Mouse (Mus musculus) embryonic facial prominence, embryonic 10.5 days (tissue): Measurements from ENCODE around the gene Nr3c2. TPM values are rescaled to one million over a fixed set of nuclear protein-coding genes. Genes with fewer than 3 reads are reported as not detected.
A peak's percentile ranks its signal among the peaks of the same experiment; 100 is the strongest.

Experiments
- DNase-seq: peaks from one replicate; pipeline ENCODE4 v3.0.0-alpha.2; 2017; ENCODE audit warnings: low spot score
- H3K27ac ChIP-seq: fragments of 300-500 bp; sonication (generic); replicated peaks from 2 replicates; pipeline ENCODE4 v1.5.1; 2016; ENCODE audit warnings: mild to moderate bottlenecking
- H3K27me3 ChIP-seq: fragments of 300-500 bp; sonication (generic); replicated peaks from 2 replicates; pipeline ENCODE4 v1.6.1; 2016; ENCODE audit warnings: low read depth, mild to moderate bottlenecking; ENCODE audit not compliant: poor library complexity, severe bottlenecking
- H3K36me3 ChIP-seq: fragments of 300-500 bp; sonication (generic); replicated peaks from 2 replicates; pipeline ENCODE4 v1.6.1; 2016; ENCODE audit warnings: mild to moderate bottlenecking, moderate library complexity
- H3K4me1 ChIP-seq: fragments of 300-500 bp; sonication (generic); 2 replicates; pipeline ENCODE4 v1.6.1; 2016
- H3K4me3 ChIP-seq: fragments of 300-500 bp; sonication (generic); 2 replicates; pipeline ENCODE4 v1.5.1; 2016; ENCODE audit warnings: mild to moderate bottlenecking, moderate library complexity
- H3K9me3 ChIP-seq: fragments of 300-500 bp; sonication (generic); 2 replicates; pipeline ENCODE4 v1.6.1; 2016; ENCODE audit warnings: mild to moderate bottlenecking
- WGBS: fragments of 180-500 bp; shearing (Covaris S2); methylation state at CpG from one replicate; pipeline ENCODE4 v1.1.7; 2016; 5-methylcytosine and 5-hydroxymethylcytosine counted together
- polyA plus RNA-seq: library from polyadenylated mRNA; unstranded; fragments of >200 nt; fragmentation: Nextera tagmentation; extraction: Ambion mirVana; gene quantifications from 2 replicates; pipeline ENCODE4 v1.2.1, GENCODE M21; 2016

The Nr3c2 gene
- polyA plus RNA-seq, 1 experiment from 2014 or later = 0.15 TPM

DNA sequence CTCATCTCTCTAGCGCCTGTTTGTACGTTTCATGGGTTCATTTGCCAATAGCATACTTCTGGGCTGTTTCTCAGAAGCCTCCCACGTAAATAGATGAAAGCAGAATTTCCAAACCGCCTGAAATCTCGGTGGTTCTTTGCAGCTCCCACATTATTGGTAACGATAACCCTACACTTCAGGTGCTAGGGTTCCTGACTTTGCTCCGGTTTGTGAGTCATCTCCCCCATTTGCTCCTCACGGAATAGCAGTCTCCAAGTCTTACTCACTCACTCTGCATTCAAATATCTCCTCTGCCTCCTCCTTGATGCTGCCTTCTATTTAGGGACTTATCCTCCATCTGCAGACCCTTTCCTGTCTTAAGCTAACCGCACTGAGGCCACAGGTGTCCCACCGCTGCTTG lies 215.5 kb downstream of the Nr3c2 start:
- H3K27ac ChIP-seq = no peak overlapping the region
- H3K27me3 ChIP-seq = no peaks in the 10 kb centered on the region
- H3K9me3 ChIP-seq = no peaks in the 10 kb centered on the region
- H3K4me3 ChIP-seq = no peak overlapping the region
- no peaks in the 10 kb centered on the region for H3K4me1 ChIP-seq
- DNase-seq = no peak
- H3K36me3 ChIP-seq = no peaks in the 10 kb centered on the region
- WGBS = 88% methylated on average over 10 of the region's 10 CpGs

DNA sequence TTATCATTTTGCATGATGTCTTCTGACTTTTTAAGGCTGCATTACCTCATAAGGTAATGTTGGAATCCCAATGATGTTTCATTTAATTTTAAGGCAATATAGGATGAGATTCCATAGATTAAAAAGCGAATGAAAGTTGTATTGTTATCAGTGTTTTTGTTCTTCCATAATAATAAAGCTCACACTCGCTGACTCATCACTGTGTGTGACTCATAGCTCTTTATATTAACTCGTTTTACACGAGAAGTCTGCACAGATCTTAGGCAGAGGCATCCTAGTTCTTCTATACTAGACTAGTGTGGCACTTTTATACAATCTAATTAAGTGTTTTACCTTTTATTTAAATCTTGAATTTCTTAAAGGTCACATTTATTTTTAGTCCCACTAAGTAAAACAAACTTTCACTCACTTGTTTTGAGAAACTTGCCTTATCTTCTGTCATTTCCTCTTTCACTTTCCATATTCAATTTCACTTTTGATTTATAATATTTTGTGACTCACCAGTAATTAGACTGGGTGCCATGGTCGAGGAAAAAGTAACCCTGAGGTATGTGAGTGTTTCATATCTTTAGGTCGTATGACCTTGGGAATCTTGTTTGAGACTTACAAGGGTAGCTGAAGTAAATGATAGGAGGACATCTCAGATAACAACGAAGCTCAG lies 217.3 kb downstream of the Nr3c2 start:
- Histone ChIP-seq H3K4me1 (peaks cover 7% of the 10 kb centered on the region; the same call in 1 of the 2 replicates), H3K27ac (no peak overlapping the region), H3K9me3 (no peaks in the 10 kb centered on the region), H3K36me3 (no peaks in the 10 kb centered on the region), H3K27me3 (no peaks in the 10 kb centered on the region), H3K4me3 (no peak overlapping the region)
- WGBS = 85% methylated on average over 7 of the region's 7 CpGs
- DNase-seq = no peak

DNA sequence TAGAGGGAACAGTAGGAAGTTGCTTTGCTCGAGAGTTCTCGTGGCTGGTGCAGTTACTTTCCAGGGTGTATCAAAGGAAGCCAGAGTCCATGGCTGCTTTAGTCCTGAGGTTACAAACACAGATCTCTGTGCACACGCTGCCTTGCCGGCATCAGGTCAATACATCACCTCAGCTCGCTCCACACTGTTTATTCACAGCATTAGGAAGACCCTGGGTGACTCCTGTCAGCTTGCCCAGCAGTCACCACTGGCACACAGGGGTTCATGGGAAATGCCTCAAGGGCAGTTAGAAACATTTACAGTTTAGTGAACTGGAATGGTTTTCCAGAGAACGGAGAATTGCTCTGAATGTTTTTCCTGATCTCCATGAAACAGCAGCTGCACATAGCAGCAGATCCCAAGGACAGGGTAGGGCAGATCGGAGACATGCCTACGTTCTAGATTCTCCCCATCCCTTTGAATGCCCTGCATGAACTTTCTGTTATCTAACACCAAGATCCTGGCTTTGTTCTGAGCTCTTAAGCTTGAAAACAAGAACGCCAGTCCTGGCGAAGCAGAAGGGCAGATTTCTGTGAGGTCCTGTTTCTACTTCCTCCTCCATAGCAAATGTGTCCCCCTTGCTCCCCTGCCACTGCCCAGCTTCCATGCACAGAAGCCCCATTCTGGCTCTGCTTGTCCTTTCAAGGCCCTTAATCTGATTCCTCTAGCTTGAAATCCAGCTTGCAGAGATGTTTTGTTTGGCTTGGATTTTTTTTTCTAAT lies 221.7 kb downstream of the Nr3c2 start:
- Histone ChIP-seq H3K4me3 (no peak overlapping the region), H3K9me3 (no peaks in the 10 kb centered on the region), H3K27me3 (no peaks in the 10 kb centered on the region), H3K27ac (no peak overlapping the region), H3K36me3 (no peaks in the 10 kb centered on the region), H3K4me1 (peaks cover 8% of the 10 kb centered on the region; the same call in 1 of the 2 replicates)
- WGBS = 67% methylated on average over 10 of the region's 10 CpGs
- no peak for DNase-seq

DNA sequence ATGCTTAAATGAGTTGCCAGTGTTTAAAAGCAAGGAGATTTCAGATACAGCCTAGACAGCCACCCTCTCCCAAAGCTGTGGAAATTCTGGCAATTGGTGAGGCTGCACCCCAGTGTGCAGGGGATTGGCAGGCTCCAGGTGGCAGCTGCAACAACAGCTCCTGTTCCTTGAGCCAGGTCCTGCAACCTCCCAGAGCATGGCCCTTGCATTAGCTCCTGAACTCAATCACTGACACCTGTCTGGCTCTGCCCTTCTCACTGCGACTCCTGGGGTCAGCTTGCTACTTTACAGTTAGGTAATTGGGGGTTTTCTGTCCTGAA lies 222.3 kb downstream of the Nr3c2 start:
- no peak for DNase-seq

DNA sequence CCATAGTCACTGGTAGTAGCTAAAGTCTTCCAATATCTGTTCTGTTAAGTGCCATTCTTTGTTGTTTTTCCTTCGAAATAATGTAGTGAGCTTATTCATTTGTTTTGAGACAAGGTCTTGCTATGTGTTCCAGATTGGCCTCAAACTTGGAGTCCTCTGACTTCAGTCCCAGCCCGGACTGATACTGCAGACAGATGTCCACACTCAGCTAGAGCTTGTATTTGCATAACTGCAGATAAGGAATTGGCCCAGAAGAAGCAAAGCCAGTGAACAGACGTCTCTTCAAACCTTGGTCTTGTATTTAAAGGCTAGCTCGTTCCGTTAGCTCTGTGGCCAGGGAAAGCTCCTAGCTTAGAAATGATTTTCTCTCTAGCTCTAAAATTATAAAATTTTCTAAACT lies 223.1 kb downstream of the Nr3c2 start:
- DNase-seq = no peak
- Histone ChIP-seq H3K36me3 (no peaks in the 10 kb centered on the region), H3K27ac (no peak overlapping the region), H3K9me3 (no peaks in the 10 kb centered on the region), H3K4me3 (no peak overlapping the region), H3K4me1 (peaks cover 8% of the 10 kb centered on the region; the same call in 1 of the 2 replicates), H3K27me3 (no peaks in the 10 kb centered on the region)
- WGBS = 85% methylated on average over 5 of the region's 5 CpGs

More for the DNA sequence above, 222.3 kb downstream of the Nr3c2 start:
- Histone ChIP-seq H3K27ac (no peak overlapping the region), H3K27me3 (no peaks in the 10 kb centered on the region), H3K4me1 (peaks cover 8% of the 10 kb centered on the region; the same call in 1 of the 2 replicates), H3K36me3 (no peaks in the 10 kb centered on the region), H3K4me3 (no peak overlapping the region), H3K9me3 (no peaks in the 10 kb centered on the region)
- 43% methylated on average over 1 of the region's 1 CpGs for WGBS

DNA sequence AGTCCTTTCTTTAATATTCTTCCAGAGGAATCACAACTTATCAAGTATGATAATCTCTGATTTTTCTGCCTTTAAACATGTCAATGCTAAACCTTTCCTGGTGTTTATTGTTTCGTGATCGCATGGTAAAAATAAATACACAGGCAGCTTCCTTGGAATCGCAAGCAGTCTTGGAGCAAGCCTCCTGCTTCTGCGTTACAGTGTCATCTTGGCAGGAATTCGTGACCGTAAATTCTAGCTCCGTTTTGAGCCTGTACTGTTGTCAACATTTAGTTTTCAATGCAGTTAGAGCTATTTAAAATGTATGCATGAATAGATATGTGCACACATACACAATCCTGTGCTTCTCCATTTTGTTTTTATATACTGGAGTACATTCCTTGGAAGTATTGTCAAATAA lies 226.5 kb downstream of the Nr3c2 start:
- WGBS = 93% methylated on average over 7 of the region's 7 CpGs
- no peak for DNase-seq

DNA sequence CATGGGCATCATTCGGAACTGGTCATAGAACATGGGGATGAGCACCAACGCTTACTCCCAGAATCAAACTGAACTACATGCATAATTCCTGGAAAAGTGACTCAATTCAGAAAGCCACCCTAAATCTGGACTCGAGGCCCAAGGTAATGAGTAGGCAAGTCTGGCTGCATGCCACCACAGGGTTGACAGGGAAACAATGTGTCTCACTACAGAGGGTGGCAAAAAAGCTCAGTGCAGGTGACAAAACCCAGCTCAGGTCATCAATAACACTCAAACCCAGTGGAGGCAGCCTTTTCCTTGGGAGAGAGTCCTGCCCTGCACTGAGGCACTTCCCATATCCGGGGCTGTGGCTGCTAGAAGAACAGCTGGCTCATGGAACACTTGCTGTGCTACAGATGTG lies 228.8 kb downstream of the Nr3c2 start:
- peaks cover 4% of the 10 kb centered on the region; the same call in 1 of the 2 replicates for H3K4me1 ChIP-seq
- WGBS = 87% methylated on average over 4 of the region's 4 CpGs
- H3K27me3 ChIP-seq = no peaks in the 10 kb centered on the region
- no peak overlapping the region for H3K4me3 ChIP-seq
- no peaks in the 10 kb centered on the region for H3K9me3 ChIP-seq
- H3K27ac ChIP-seq = no peak overlapping the region
- DNase-seq = no peak
- H3K36me3 ChIP-seq = no peaks in the 10 kb centered on the region

More for the DNA sequence above, 226.5 kb downstream of the Nr3c2 start:
- Histone ChIP-seq H3K36me3 (no peaks in the 10 kb centered on the region), H3K9me3 (no peaks in the 10 kb centered on the region), H3K4me3 (no peak overlapping the region), H3K27ac (no peak overlapping the region), H3K4me1 (peaks cover 7% of the 10 kb centered on the region; the same call in 1 of the 2 replicates), H3K27me3 (no peaks in the 10 kb centered on the region)

DNA sequence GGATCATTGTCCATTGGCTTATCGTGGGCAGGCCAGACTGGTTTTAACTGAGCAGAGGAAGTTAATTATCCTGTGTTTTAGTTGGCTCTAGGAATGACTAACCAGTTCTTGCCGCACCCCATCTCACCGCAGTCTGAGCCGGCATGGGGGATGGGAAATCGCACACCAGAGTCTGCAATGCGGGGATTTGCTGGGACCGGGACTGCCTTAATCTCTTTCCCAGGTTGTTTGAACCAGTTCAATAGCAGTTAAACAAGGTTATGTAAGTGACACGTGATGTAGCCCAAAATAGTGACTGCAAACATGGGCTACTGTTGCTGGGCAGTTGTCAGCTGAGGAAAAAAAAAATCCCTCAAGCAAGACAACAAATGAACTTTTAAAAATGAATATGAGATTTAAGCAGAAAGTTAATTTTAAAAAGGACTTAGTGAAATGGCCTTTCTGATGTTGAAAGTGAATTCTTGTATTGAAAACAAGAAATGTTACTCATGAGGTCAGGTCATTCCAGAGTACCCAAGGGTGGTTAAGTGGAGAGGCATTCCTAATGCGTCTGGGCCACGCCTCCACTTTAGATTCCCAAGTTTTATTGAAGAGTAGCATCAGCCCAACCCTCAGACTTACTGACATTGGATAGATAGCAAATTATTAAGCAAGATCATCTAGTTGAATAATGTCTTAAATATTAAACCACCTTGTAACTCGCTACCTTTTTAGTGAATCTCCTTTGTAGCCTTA lies 233.8 kb downstream of the Nr3c2 start:
- no peaks in the 10 kb centered on the region for H3K36me3 ChIP-seq
- H3K27ac ChIP-seq = no peak overlapping the region
- H3K4me3 ChIP-seq = no peak overlapping the region
- peaks cover 8% of the 10 kb centered on the region for H3K4me1 ChIP-seq
- DNase-seq = peak; percentile 51
- H3K27me3 ChIP-seq = no peaks in the 10 kb centered on the region
- no peaks in the 10 kb centered on the region; the same call in 1 of the 2 replicates for H3K9me3 ChIP-seq
- 36% methylated on average over 11 of the region's 11 CpGs for WGBS

DNA sequence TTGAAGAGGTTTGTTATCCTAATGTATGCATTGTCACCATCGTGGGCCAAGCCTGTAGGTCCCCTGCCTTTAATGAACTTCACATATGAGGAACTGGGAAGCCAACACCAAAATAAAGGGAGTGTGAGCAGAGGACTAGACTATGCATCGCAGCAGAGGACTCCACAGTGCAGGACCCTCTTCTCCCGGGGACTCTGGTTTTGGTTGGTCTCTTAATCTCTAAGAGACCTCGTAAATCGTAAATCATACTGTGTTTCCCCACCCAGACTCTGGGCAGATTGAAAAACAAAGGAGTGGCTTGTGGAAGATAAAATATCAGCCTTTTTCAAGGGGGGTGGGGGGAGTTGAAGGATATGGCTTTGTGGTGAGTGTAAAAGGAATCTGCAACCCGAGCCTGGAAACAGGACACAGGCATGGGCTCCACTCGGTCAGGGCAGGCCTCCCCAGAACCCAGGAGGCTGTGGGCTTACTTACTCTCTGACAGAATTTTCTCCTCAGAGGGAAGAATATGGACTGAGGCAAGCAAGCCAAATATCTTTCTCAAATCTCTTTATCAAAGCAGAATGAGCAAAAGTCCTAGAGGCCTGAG lies 234.6 kb downstream of the Nr3c2 start:
- WGBS = 74% methylated on average over 7 of the region's 7 CpGs
- H3K27me3 ChIP-seq = no peaks in the 10 kb centered on the region
- DNase-seq = no peak
- H3K27ac ChIP-seq = no peak overlapping the region
- H3K9me3 ChIP-seq = no peaks in the 10 kb centered on the region; the same call in 1 of the 2 replicates
- no peak overlapping the region for H3K4me3 ChIP-seq
- no peaks in the 10 kb centered on the region for H3K36me3 ChIP-seq
- H3K4me1 ChIP-seq = peaks cover 8% of the 10 kb centered on the region

DNA sequence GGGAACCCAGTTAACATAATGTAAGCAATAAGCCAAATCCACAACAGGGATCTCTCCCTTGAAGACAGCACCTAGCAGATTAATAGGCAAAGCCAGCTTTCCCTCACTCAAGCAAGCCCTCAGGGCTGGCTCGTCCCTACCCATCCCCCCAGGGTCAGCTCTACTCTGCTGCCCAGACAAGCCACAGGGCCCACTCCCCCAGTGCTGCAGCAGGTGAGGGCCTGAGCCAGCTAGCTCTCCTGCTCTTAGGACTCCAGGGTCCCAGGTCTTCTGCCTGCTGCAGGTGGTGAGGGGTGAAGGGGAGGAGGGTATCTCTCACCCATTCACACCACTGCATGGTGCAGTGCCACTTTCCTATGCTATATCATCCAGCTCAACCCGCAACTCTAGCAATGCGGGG lies 246.0 kb downstream of the Nr3c2 start:
- Histone ChIP-seq H3K4me3 (no peak overlapping the region), H3K4me1 (no peaks in the 10 kb centered on the region; the same call in 1 of the 2 replicates), H3K36me3 (no peaks in the 10 kb centered on the region), H3K27ac (no peak overlapping the region), H3K9me3 (peaks cover 5% of the 10 kb centered on the region; the same call in 1 of the 2 replicates), H3K27me3 (no peaks in the 10 kb centered on the region)
- WGBS = 84% methylated on average over 3 of the region's 3 CpGs
- DNase-seq = no peak

DNA sequence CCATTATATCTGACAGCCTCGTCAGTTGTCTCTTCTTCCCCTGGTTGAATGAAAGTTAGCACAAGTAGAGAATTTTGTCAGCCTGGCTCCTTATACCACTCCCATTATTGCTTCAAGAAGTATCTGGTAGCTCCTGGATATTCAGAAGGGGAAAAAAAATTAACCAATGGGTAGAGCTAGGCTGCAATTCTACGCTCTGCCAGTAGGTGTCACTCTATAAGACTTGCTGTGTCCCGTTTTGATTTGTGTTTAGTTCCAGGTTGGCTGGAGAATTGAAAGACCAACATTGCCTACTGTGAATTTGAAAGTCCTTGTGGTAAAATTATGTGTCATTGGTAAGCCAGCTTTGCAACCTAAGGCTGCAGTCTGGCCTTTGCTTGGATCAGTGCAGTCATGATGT lies 255.3 kb downstream of the Nr3c2 start:
- no peaks in the 10 kb centered on the region for H3K4me1 ChIP-seq
- H3K27me3 ChIP-seq = no peaks in the 10 kb centered on the region
- H3K9me3 ChIP-seq = no peaks in the 10 kb centered on the region
- 47% methylated on average over 3 of the region's 3 CpGs for WGBS
- H3K27ac ChIP-seq = no peak overlapping the region
- DNase-seq = peak; percentile 39
- no peak overlapping the region for H3K4me3 ChIP-seq
- no peaks in the 10 kb centered on the region for H3K36me3 ChIP-seq

DNA sequence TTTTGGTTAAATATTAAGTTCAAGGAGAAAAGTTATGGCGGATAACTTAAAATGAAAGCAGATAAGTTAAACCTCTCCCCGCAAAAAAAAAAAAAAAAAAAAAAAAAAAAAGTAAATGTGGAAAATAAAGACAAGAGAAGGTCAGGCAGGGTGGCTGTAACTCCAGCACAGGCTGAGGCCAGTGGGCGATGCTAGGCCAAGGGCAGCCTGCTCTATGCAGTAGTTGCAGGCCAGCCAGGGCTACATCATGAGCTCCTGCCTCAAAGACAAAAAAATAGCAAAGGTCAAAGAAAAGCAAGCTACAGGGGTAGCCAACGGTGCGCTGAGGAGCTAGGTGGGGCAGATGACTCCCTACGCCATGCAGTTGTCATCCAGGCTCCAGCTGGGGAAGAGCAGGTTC lies 270.1 kb downstream of the Nr3c2 start:
- peaks cover 9% of the 10 kb centered on the region for H3K4me1 ChIP-seq
- no peak overlapping the region for H3K4me3 ChIP-seq
- H3K27ac ChIP-seq = no peak overlapping the region
- H3K36me3 ChIP-seq = no peaks in the 10 kb centered on the region
- H3K27me3 ChIP-seq = no peaks in the 10 kb centered on the region
- no peaks in the 10 kb centered on the region for H3K9me3 ChIP-seq
- no peak for DNase-seq
- WGBS = 93% methylated on average over 6 of the region's 6 CpGs
